Mouse (Mus musculus): ENCODE measurements at regions not wholly inside any gene's neighbourhood (a gene's known extent, or its start where the extent isn't known, plus 50 kb on each side); places are given as distances from the start of the nearest gene placed in this dataset.

GRCm38 (mm10) chr13:42394572-42394971, 93.3 kb downstream of the Edn1 start:
- Histone ChIP-seq H3K36me3 (ENCODE audit: control insufficient read depth, insufficient read depth) (no peaks in the 10 kb centered on the region), H3K27me3 (ENCODE audit: control insufficient read depth, insufficient read depth, insufficient read length) (no peaks in the 10 kb centered on the region), H3K4me3 (no peak overlapping the region), H3K79me2 (ENCODE audit: control insufficient read depth, insufficient read depth) (no peaks in the 10 kb centered on the region), H3K4me2 (ENCODE audit: low read depth) (no peak overlapping the region), H3ac (ENCODE audit: control insufficient read depth, insufficient read length) (no peak overlapping the region)
- TF ChIP-seq TCF3 (IDR thresholded peaks at IDR 0.05; ENCODE audit: insufficient read length, low read depth) (no peak), REST (IDR thresholded peaks at IDR 0.05; ENCODE audit: insufficient read depth, insufficient read length) (no peak), CEBPB (IDR thresholded peaks at IDR 0.05; ENCODE audit: insufficient read depth, poor library complexity, severe bottlenecking) (no peak), MYOD1 (IDR thresholded peaks at IDR 0.05; ENCODE audit: control insufficient read depth in 1 of 3, insufficient read length in 2 of 3, low read depth in 2 of 3) (no peak), MYOG (IDR thresholded peaks at IDR 0.05; ENCODE audit: control insufficient read depth in 1 of 3, insufficient read depth in 1 of 3, insufficient read length in 2 of 3, low read depth in 2 of 3) (no peak), TCF12 (IDR thresholded peaks at IDR 0.05; ENCODE audit: insufficient read depth, poor library complexity, severe bottlenecking) (no peak), E2F4 (IDR thresholded peaks at IDR 0.05; ENCODE audit: insufficient read depth) (no peak), SRF (IDR thresholded peaks at IDR 0.05; ENCODE audit: control insufficient read depth, insufficient read length, low read depth) (no peak), POLR2AphosphoS2 (IDR thresholded peaks at IDR 0.05; ENCODE audit: insufficient read length, low read depth) (no peak), MAX (IDR thresholded peaks at IDR 0.05; ENCODE audit: low read depth) (no peak)

DNA sequence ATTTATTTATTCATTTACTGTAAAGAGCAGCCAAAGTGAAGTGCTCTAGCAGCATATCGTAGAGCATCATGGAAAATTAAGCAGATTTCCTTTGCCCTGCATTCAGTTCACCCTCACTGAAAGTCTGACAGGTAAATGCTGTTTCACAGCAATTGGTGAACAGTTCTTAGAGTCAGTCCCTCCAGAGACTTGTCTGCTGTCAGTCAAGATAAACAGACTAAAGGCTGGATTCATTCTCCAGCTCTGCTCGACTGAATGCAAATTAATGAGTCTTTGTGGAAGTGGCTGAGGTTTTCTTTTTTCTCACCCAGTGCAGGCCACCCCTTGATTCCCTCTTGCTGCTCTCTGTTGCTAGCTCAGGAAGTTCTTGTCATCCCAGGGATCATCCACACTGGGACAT, 100.2 kb downstream of the Edn1 start:
- no peak overlapping the region for H3K4me3 ChIP-seq
- no peak overlapping the region for H3K4me2 ChIP-seq (ENCODE audit: low read depth)
- no peak overlapping the region for H3ac ChIP-seq (ENCODE audit: control insufficient read depth, insufficient read length)
- TF ChIP-seq E2F4 (IDR thresholded peaks at IDR 0.05; ENCODE audit: insufficient read depth) (no peak), MYOD1 (IDR thresholded peaks at IDR 0.05; ENCODE audit: control insufficient read depth in 1 of 3, insufficient read length in 2 of 3, low read depth in 2 of 3) (no peak), REST (IDR thresholded peaks at IDR 0.05; ENCODE audit: insufficient read depth, insufficient read length) (no peak), SRF (IDR thresholded peaks at IDR 0.05; ENCODE audit: control insufficient read depth, insufficient read length, low read depth) (no peak), TCF12 (IDR thresholded peaks at IDR 0.05; ENCODE audit: insufficient read depth, poor library complexity, severe bottlenecking) (no peak), MAX (IDR thresholded peaks at IDR 0.05; ENCODE audit: low read depth) (no peak), POLR2A (IDR thresholded peaks at IDR 0.05; ENCODE audit: insufficient read length, low read depth) (no peak), TCF3 (IDR thresholded peaks at IDR 0.05; ENCODE audit: insufficient read length, low read depth) (no peak), CEBPB (IDR thresholded peaks at IDR 0.05; ENCODE audit: insufficient read depth, poor library complexity, severe bottlenecking) (no peak), USF1 (IDR thresholded peaks at IDR 0.05; ENCODE audit: low read depth) (no peak), POLR2AphosphoS2 (IDR thresholded peaks at IDR 0.05; ENCODE audit: insufficient read length, low read depth) (no peak), MYOG (IDR thresholded peaks at IDR 0.05; ENCODE audit: control insufficient read depth in 1 of 3, insufficient read depth in 1 of 3, insufficient read length in 2 of 3, low read depth in 2 of 3) (no peak)
- no peaks in the 10 kb centered on the region for H3K36me3 ChIP-seq (ENCODE audit: control insufficient read depth, insufficient read depth)
- no peaks in the 10 kb centered on the region for H3K27me3 ChIP-seq (ENCODE audit: control insufficient read depth, insufficient read depth, insufficient read length)
- no peaks in the 10 kb centered on the region for H3K79me2 ChIP-seq (ENCODE audit: control insufficient read depth, insufficient read depth)

DNA sequence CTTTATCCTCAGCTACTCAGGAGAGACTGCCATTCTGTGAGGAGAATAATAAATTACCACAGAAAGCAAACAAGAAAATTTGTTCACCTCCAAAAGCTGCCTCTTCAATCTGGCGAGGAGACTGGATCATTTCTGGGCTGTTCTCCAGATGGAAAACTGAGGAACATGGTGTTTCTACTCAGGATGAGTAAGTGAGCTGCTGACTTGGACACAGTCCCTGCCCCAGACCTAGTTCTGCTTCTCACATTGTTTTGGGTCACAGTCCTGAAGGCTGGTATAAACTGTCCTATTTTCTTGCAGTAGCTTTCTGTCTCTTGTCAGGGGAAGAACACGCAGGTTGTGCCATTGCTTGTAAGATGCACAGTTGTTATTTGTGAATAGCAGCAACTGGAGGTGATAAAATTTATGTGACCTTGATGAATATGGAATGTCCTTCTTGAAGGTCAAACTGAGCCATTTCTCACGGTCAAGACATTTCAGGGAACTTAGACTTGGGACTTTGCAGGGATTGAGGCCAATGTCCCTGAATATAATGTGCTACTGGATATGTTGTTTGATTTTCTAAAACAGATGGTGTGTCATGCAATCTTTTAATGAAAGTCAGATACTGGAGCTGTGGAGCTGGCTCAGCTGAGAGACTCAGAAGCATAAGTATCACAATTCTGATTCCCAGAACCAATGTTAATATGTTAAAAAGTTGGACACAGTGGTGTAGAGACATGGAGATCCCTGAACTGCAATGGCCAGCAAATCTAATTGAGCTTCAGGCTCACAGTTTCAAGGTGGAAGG, 102.2 kb downstream of the Edn1 start:
- H3K36me3 ChIP-seq (ENCODE audit: control insufficient read depth, insufficient read depth): no peaks in the 10 kb centered on the region
- no peak overlapping the region for H3K4me3 ChIP-seq
- TF ChIP-seq POLR2AphosphoS2 (IDR thresholded peaks at IDR 0.05; ENCODE audit: insufficient read length, low read depth) (no peak), MYOD1 (IDR thresholded peaks at IDR 0.05; ENCODE audit: control insufficient read depth in 1 of 3, insufficient read length in 2 of 3, low read depth in 2 of 3) (no peak), SRF (IDR thresholded peaks at IDR 0.05; ENCODE audit: control insufficient read depth, insufficient read length, low read depth) (no peak), CEBPB (IDR thresholded peaks at IDR 0.05; ENCODE audit: insufficient read depth, poor library complexity, severe bottlenecking) (no peak), REST (IDR thresholded peaks at IDR 0.05; ENCODE audit: insufficient read depth, insufficient read length) (no peak), MAX (IDR thresholded peaks at IDR 0.05; ENCODE audit: low read depth) (no peak), TCF12 (IDR thresholded peaks at IDR 0.05; ENCODE audit: insufficient read depth, poor library complexity, severe bottlenecking) (no peak), TCF3 (IDR thresholded peaks at IDR 0.05; ENCODE audit: insufficient read length, low read depth) (no peak), USF1 (IDR thresholded peaks at IDR 0.05; ENCODE audit: low read depth) (no peak), E2F4 (IDR thresholded peaks at IDR 0.05; ENCODE audit: insufficient read depth) (no peak), MYOG (IDR thresholded peaks at IDR 0.05; ENCODE audit: control insufficient read depth in 1 of 3, insufficient read depth in 1 of 3, insufficient read length in 2 of 3, low read depth in 2 of 3) (no peak), POLR2A (IDR thresholded peaks at IDR 0.05; ENCODE audit: insufficient read length, low read depth) (no peak)
- H3K79me2 ChIP-seq (ENCODE audit: control insufficient read depth, insufficient read depth): no peaks in the 10 kb centered on the region
- H3K27me3 ChIP-seq (ENCODE audit: control insufficient read depth, insufficient read depth, insufficient read length): no peaks in the 10 kb centered on the region
- peak overlapping the region; percentile 14 for H3K4me2 ChIP-seq (ENCODE audit: low read depth)
- H3ac ChIP-seq (ENCODE audit: control insufficient read depth, insufficient read length): no peak overlapping the region

DNA sequence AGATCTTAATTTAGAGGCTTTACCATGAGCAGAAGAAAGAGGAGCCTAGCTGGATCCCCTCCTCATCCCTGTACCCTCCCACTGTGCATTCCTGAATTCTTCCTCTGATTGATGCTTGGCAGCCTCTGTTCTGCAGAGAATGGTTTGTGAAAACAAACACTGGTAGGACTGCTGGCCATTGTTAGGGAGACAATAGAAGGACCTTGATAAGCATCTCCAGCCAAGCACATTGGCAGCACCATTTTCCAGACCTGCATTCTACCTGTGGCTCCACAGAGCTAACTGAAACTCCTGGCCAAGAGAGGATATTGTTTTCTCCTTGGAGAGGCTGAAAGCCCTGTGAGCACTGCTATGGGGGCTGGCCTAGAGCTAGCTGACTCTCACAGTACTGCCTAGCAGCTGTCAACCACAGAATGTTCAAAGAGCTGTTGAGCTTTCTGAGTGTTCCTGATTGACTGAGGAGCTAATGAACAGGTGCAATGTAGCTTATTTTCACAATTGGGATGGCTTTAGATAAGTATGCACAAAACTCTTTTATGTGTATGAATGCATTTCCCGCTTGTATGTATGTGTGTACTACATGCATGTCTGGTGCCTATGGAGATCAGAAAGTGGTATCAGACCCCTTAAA, 111.5 kb downstream of the Edn1 start:
- H3K27me3 ChIP-seq (ENCODE audit: control insufficient read depth, insufficient read depth, insufficient read length): peaks cover 5% of the 10 kb centered on the region
- H3K4me3 ChIP-seq: no peak overlapping the region
- H3K79me2 ChIP-seq (ENCODE audit: control insufficient read depth, insufficient read depth): no peaks in the 10 kb centered on the region
- no peaks in the 10 kb centered on the region for H3K36me3 ChIP-seq (ENCODE audit: control insufficient read depth, insufficient read depth)
- H3K4me2 ChIP-seq (ENCODE audit: low read depth): no peak overlapping the region
- TF ChIP-seq MYOG (IDR thresholded peaks at IDR 0.05; ENCODE audit: control insufficient read depth in 1 of 3, insufficient read depth in 1 of 3, insufficient read length in 2 of 3, low read depth in 2 of 3) (peak in 1 of 3 experiments; percentile 27), E2F4 (IDR thresholded peaks at IDR 0.05; ENCODE audit: insufficient read depth) (no peak), MYOD1 (IDR thresholded peaks at IDR 0.05; ENCODE audit: control insufficient read depth in 1 of 3, insufficient read length in 2 of 3, low read depth in 2 of 3) (peak in 2 of 3 experiments; percentile 52 to 64)
- H3ac ChIP-seq (ENCODE audit: control insufficient read depth, insufficient read length): no peak overlapping the region
